Mouse (Mus musculus): ENCODE measurements around the gene Cdc42ep2. TPM values are rescaled to one million over a fixed set of nuclear protein-coding genes. Genes with fewer than 3 reads are reported as not detected.

The Cdc42ep2 gene
- polyA plus RNA-seq, 1 experiment, result 17.6 TPM

- no peak for DNase-seq (ENCODE audit: low read depth)
These were observed 18.0 kb upstream of the Cdc42ep2 start for GRCm38 (mm10) chr19:5942581-5942980.

GRCm38 (mm10) chr19:5940656-5941055 lies 16.0 kb upstream of the Cdc42ep2 start:
- DNase-seq (ENCODE audit: low read depth), result no peak

- no peak for DNase-seq (ENCODE audit: low read depth)
These were observed 15.6 kb upstream of the Cdc42ep2 start for GRCm38 (mm10) chr19:5940173-5940572.

GRCm38 (mm10) chr19:5939715-5940114 lies 15.1 kb upstream of the Cdc42ep2 start:
- DNase-seq (ENCODE audit: low read depth), result no peak

- DNase-seq (ENCODE audit: low read depth), result no peak
These were observed 13.9 kb upstream of the Cdc42ep2 start for GRCm38 (mm10) chr19:5938516-5938915.

GRCm38 (mm10) chr19:5937836-5938406 lies 13.3 kb upstream of the Cdc42ep2 start:
- DNase-seq (ENCODE audit: low read depth), result no peak

- DNase-seq (ENCODE audit: low read depth), result no peak
These were observed 12.6 kb upstream of the Cdc42ep2 start for GRCm38 (mm10) chr19:5937095-5937835.

GRCm38 (mm10) chr19:5935691-5936090 lies 11.1 kb upstream of the Cdc42ep2 start:
- no peak for DNase-seq (ENCODE audit: low read depth)

GRCm38 (mm10) chr19:5935266-5935665 lies 10.7 kb upstream of the Cdc42ep2 start:
- DNase-seq (ENCODE audit: low read depth), result no peak

- no peak for DNase-seq (ENCODE audit: low read depth)
These were observed 5.3 kb upstream of the Cdc42ep2 start for GRCm38 (mm10) chr19:5929634-5930596.

- no peak for DNase-seq (ENCODE audit: low read depth)
These were observed 3.9 kb upstream of the Cdc42ep2 start for GRCm38 (mm10) chr19:5928546-5928945.

GRCm38 (mm10) chr19:5928104-5928503 lies 3.5 kb upstream of the Cdc42ep2 start:
- no peak for DNase-seq (ENCODE audit: low read depth)

- DNase-seq (ENCODE audit: low read depth), result no peak
These were observed 2.9 kb upstream of the Cdc42ep2 start for GRCm38 (mm10) chr19:5927532-5927931.

- no peak for DNase-seq (ENCODE audit: low read depth)
These were observed 2.4 kb upstream of the Cdc42ep2 start for GRCm38 (mm10) chr19:5927026-5927425.

GRCm38 (mm10) chr19:5925311-5925855 lies 767 bp upstream of the Cdc42ep2 start:
- no peak for DNase-seq (ENCODE audit: low read depth)

- DNase-seq (ENCODE audit: low read depth), result no peak
These were observed 465 bp downstream of the Cdc42ep2 start for GRCm38 (mm10) chr19:5923990-5924712.

- no peak for DNase-seq (ENCODE audit: low read depth)
These were observed 1.7 kb downstream of the Cdc42ep2 start for GRCm38 (mm10) chr19:5922963-5923362.

- no peak for DNase-seq (ENCODE audit: low read depth)
These were observed 2.3 kb downstream of the Cdc42ep2 start for GRCm38 (mm10) chr19:5922119-5922942.

GRCm38 (mm10) chr19:5921715-5922114 lies 2.9 kb downstream of the Cdc42ep2 start:
- no peak for DNase-seq (ENCODE audit: low read depth)

GRCm38 (mm10) chr19:5913007-5913719 lies 11.5 kb downstream of the Cdc42ep2 start, which contains the start of gene Dpf2:
Gene Dpf2, minus strand, starts transcription at chr19:5913010.
- no peak for DNase-seq (ENCODE audit: low read depth)

All from gonadal fat pad, adult 2 months (tissue).